Mouse (Mus musculus) cerebellum, postnatal 14 days (tissue): ENCODE results near the gene Edem3.
"Not testable (repeated sequence)": the region's sequence is repeated elsewhere in the genome, so short reads cannot be mapped to it uniquely, and the experiment has no call there.

Source experiments
- DNase-seq, 2 experiments: peaks; one replicate each; pipeline ENCODE4 v3.0.0; 2021; ENCODE audit warnings: mixed read lengths in 2 of 2

Edem3 gene

DNA sequence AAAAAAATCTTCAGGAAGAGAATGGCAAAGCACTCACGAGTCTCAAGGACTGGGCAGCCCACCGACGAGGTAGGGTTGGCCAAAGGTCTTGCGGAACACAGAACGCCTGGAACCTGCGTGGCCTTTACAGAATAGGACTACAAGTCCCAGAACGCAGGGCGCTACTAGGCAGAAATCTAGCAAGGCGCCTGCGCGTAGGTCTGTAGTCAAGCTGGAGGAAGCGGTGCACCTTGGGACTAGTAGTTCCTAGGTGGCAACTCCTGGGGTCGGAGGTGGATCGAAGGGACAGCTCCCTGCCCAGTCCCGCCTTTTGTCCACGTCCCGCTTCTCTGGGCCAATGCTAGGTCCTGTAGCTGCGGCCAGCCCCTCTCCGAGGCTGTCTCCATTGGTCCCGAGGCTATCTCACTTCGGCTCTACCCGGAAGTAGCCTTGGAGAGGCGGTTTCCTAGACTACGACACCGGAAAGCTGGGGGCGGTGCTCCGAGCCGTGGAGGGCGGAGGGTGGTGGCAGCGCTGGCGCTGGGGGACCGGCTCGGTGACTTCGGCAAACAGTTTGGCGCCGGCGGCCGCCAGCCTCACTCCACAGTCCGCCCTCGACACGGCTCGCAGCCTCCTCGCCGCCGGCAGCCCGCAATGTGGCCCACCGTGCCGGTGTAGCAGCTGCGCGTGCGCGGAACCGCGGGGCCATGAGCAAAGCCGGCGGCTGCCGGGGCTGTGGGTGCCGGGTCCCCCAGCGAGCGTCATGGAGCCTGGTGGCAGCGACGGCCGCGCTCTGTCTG is at the start of gene Edem3:
Edem3 (plus strand) TSS at position 491 of the 779 bp plus-strand sequence.
- peak; percentile 97 to 98 for DNase-seq

DNA sequence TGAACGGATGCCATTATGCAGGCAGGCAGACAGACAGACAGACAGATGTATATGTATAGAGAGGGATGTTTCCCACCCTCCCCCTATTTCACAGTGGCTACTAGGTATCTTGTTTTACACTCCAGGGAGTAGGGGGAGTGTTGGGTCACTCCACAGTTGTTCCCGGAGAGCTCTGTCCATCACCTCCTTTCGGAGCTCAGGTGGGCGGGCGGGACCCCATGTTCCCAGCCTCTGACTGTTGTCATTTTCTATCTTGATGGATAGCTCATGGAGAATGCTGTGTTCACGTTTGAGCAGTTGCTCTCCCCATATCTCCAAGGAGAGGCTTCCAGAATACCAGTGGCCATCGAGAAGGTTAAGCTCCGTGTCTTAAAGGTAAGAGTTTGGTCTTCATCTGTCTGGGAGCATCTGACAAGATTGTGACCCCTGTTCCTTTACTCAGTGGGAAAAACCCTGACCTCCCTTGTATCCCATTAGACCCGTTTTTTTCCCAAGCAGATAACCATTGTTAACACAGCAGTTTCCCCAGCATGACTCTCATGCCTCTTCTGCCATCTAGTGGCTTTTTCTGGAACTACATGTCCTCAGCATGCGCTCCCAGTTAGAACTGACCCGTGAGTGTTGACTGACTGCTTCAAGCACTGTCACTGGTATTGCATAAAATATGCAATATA is 49.3 kb upstream of the Edem3 start:
- peak; percentile 93 to 95 for DNase-seq

DNA sequence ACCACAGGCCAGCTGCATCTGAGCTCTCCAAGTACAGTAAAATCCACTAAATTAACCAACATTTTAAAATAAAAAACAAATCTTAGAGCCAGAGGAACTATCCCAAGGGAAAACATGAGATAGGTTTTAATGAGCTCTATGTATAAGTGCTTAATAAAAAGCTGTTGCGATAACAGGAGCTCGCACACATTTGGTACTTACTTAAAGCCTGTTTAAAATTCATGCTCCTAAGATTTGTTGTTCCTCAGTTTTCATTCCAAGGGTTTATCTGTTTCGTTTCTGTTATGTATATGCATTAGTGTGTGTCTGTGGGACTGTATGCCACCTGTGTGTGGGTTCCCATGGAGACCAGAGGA is 48.8 kb upstream of the Edem3 start:
- DNase-seq: no peak

GRCm38 (mm10) chr1:151708966-151709733 is 46.0 kb upstream of the Edem3 start:
- DNase-seq: peak; percentile 68 to 76

- DNase-seq: no peak
Observed at GRCm38 (mm10) chr1:151709734-151710022, 45.5 kb upstream of the Edem3 start.

DNA sequence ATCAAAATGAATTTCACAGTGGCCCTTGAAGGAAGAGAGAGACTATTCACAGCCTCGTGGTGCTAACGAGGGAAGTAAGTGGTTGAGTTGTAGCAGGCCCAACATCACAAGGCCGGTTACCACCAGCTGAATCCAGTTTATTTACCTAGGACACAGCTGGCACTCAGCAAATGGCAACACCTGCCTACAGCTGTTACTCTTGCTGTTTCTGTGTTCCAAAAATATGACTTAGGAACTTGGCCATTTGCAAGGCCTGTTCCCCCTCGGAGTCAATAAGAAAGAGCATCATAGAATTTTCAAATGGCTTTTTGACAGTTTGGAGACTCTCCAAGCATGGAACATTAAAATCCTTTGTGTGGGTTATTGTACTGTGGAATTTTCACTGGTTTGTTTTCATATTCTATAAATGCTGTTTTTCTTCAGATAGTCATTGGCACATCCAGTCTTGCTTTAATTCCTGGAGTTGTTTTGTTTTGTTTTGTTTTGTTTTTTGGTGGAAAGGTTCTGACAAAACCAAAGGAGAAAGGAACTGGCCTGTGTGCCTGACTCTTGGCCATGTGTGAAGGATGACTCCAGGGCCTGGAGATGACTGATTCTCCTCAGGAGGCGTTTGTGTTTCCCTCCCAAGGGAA is 44.6 kb upstream of the Edem3 start:
- no peak for DNase-seq

DNA sequence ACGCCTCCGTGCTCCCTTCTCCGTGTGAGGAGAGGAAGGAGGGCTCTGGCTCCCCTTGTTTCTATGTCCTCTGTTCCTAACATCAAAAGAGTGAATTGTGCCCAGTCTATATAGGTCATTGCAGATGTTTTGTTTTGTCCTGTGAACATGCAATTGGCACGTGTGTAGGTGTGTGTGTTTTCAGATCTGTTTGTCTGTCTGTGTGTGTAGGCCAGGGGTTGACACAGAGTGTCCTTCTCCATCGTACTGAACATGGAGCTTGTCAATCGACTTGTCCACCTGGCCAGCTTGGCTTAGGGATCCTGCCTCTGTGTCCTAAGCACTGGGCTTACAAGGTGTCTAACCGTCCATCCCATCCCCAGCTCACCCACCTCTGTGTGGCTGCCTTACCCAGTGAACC is 44.1 kb upstream of the Edem3 start:
- no peak for DNase-seq

- no peak for DNase-seq
Observed at GRCm38 (mm10) chr1:151712664-151713063, 42.5 kb upstream of the Edem3 start.

- DNase-seq: no peak
Observed at GRCm38 (mm10) chr1:151713622-151714021, 41.5 kb upstream of the Edem3 start.

DNA sequence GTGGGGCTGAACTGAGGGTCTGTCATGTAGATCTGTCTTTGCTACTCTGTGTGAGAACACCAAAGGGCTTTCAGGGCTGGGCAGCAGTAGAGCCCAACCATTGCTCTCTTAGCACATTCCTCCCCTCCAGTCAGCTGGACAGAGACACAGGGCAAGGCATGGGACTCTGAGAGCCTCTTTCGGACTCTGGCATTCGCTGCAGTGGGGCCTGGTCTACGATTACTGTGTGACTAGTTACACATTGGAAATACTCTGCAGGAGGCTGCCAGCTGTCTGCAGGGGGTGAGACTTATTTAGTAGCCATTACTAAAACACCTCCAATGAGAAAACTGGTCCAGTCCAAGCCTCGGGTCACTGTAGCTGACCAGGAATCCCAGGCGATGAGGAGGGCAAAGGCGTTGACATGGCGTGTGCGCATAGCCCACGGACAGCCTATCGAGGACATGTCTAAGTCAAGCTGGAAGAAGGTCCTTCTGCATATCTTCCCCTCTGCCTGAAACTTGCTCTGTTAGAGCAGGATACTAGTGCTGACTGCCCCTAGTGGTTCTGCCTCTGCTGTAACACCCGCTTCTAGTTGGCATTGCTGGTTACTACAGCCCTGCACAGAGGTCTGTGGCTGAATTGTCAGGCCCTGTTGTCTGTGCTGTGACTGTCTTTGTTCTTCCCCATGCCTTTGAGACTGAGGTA is 39.0 kb upstream of the Edem3 start:
- DNase-seq: no peak

DNA sequence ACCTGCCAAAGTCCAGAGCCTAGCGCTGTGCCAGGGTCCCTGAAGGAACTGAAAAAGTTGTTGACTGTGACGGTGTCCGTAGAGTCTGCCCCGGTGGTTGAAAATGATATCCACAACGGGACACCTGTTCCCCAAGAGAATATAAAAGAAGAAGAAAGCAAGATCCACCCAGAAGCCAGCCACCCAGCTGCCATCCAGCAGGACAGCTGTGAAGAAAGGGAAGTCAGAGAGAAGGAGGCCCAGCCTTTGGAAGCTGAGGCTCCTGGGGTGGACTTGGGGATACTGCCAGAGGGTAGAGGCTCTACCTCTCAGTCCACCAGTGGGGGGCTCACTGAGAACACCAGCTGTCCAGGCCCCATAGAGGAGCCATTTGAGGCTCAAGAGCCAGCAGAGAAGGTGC is 37.5 kb upstream of the Edem3 start:
- no peak for DNase-seq

GRCm38 (mm10) chr1:151718575-151718974 is 36.6 kb upstream of the Edem3 start:
- no peak for DNase-seq

- DNase-seq: peak; percentile 51 to 59
Observed at GRCm38 (mm10) chr1:151719911-151720310, 35.3 kb upstream of the Edem3 start.

GRCm38 (mm10) chr1:151720566-151720965 is 34.6 kb upstream of the Edem3 start:
- DNase-seq: no peak

- DNase-seq: peak in 1 of 2 experiments; percentile 27
Observed at GRCm38 (mm10) chr1:151721357-151721983, 33.7 kb upstream of the Edem3 start.

- DNase-seq: no peak
Observed at GRCm38 (mm10) chr1:151723771-151724170, 31.4 kb upstream of the Edem3 start.

DNA sequence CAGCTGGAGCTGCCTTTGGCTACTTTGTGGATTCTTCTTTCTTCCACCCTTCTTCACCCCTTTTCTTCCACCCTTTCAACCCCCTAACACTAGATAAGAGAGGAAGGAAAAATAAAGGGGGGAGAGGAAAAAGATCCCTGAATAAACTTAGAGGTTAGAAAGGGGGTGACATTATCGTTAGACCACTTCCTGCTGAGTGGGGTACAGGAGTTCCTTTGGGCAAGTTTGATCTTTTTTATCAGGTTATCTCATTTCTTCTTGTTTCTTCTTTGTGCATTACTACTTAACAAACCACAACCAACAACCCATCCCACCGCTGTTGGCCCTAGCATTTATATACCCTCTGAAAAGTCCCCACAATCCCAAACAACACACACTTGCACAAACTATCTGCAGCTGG is 29.6 kb upstream of the Edem3 start:
- DNase-seq: no peak

GRCm38 (mm10) chr1:151726358-151726757 is 28.8 kb upstream of the Edem3 start:
- no peak for DNase-seq

- no peak for DNase-seq
Observed at GRCm38 (mm10) chr1:151728141-151728540, 27.0 kb upstream of the Edem3 start.

GRCm38 (mm10) chr1:151737146-151737545 is 18.0 kb upstream of the Edem3 start:
- DNase-seq: no peak

- no peak for DNase-seq
Observed at GRCm38 (mm10) chr1:151741199-151741621, 14.0 kb upstream of the Edem3 start.

GRCm38 (mm10) chr1:151749894-151750293 is 5.3 kb upstream of the Edem3 start:
- not testable (repeated sequence) for DNase-seq
